Mouse (Mus musculus) limb, embryonic 14.5 days (tissue): ENCODE measurements around the gene Sirt1. TPM values are rescaled to one million over a fixed set of nuclear protein-coding genes. Genes with fewer than 3 reads are reported as not detected.
"Not testable (repeated sequence)": the region's sequence is repeated elsewhere in the genome, so short reads cannot be mapped to it uniquely, and the experiment has no call there.

Source experiments
- ATAC-seq: fragments of 200-750 bp; cut with Nextera tagmentation; 2 replicates; pipeline ENCODE4 v1.8.0; 2017; ENCODE audit warnings: low read depth, moderate number of reproducible peaks, moderate TSS enrichment; ENCODE audit not compliant: low FRiP score
- DNase-seq: peaks from one replicate; pipeline ENCODE4 v3.0.0-alpha.2; 2015; ENCODE audit warnings: low spot score
- H3K27ac ChIP-seq: fragments of 300-500 bp; sonication (generic); replicated peaks from 2 replicates; pipeline ENCODE4 v1.5.1; 2014; ENCODE audit warnings: low read depth, mild to moderate bottlenecking, low read length, moderate library complexity, mixed read lengths
- H3K27me3 ChIP-seq: fragments of 300-500 bp; sonication (generic); 2 replicates; pipeline ENCODE4 v1.6.1; 2014; ENCODE audit warnings: low read length, mixed read lengths; ENCODE audit not compliant: control insufficient read depth, insufficient read depth
- H3K36me3 ChIP-seq: fragments of 300-500 bp; sonication (generic); 2 replicates; pipeline ENCODE4 v1.6.1; 2014; ENCODE audit warnings: mild to moderate bottlenecking, low read length, moderate library complexity, mixed read lengths; ENCODE audit not compliant: control insufficient read depth, insufficient read depth
- H3K4me1 ChIP-seq: fragments of 300-500 bp; sonication (generic); 2 replicates; pipeline ENCODE4 v1.6.1; 2014; ENCODE audit warnings: antibody characterized with exemption, low read length, mixed read lengths; ENCODE audit not compliant: control insufficient read depth, insufficient read depth
- H3K4me2 ChIP-seq: fragments of 300-500 bp; sonication (generic); replicated peaks from 2 replicates; pipeline ENCODE4 v1.6.1; 2014; ENCODE audit warnings: low read depth, mild to moderate bottlenecking, low read length, moderate library complexity; ENCODE audit not compliant: severe bottlenecking
- H3K4me3 ChIP-seq: fragments of 300-500 bp; sonication (generic); replicated peaks from 2 replicates; pipeline ENCODE4 v1.5.1; 2014; ENCODE audit warnings: low read length
- H3K9ac ChIP-seq: fragments of 300-500 bp; sonication (generic); 2 replicates; pipeline ENCODE4 v1.6.1; 2014; ENCODE audit warnings: mild to moderate bottlenecking, low read depth, low read length, moderate library complexity; ENCODE audit not compliant: severe bottlenecking
- H3K9me3 ChIP-seq: fragments of 300-500 bp; sonication (generic); 2 replicates; pipeline ENCODE4 v1.6.1; 2016; ENCODE audit warnings: low read length; ENCODE audit not compliant: control insufficient read depth
- POLR2A ChIP-seq: fragments of 200-500 bp; IDR thresholded peaks from 2 replicates; pipeline ENCODE4 v1.8.0; 2012; ENCODE audit warnings: inconsistent platforms, mild to moderate bottlenecking, moderate library complexity, borderline replicate concordance; ENCODE audit not compliant: insufficient read depth, insufficient read length; ENCODE audit errors: extremely low read depth
- WGBS: fragments of 180-500 bp; shearing (Covaris S2); extraction: QIAGEN DNeasy Blood & Tissue Kit; methylation state at CpG from one replicate; pipeline ENCODE4 v1.1.7; 2014; 5-methylcytosine and 5-hydroxymethylcytosine counted together
- polyA plus RNA-seq, 2 experiments: library from polyadenylated mRNA; depleted of rRNA in 1 of 2; stranded (reverse) in 1 of 2; unstranded in 1 of 2; fragments of >200 nt; fragmentation: Nextera tagmentation in 1 of 2; extraction: Ambion mirVana in 1 of 2; gene quantifications; 2 replicates each; pipeline versions ENCODE4 v1.2.1 to v1.2.3; 2012 to 2014

The Sirt1 gene
- polyA plus RNA-seq, 2 experiments, result 9.6 to 19.4 TPM

- Histone ChIP-seq H3K27ac (no peak overlapping the region), H3K36me3 (no peaks in the 10 kb centered on the region), H3K9ac (no peak overlapping the region), H3K9me3 (no peaks in the 10 kb centered on the region), H3K4me1 (no peaks in the 10 kb centered on the region), H3K27me3 (no peaks in the 10 kb centered on the region), H3K4me3 (no peak overlapping the region), H3K4me2 (no peak overlapping the region)
- 85% methylated on average over 5 of the region's 5 CpGs for WGBS
- TF ChIP-seq POLR2A, result no peak
- DNase-seq (no peak), ATAC-seq (no peak)
Measured at GRCm38 (mm10) chr10:63352111-63352510, 29.4 kb downstream of the Sirt1 start.

DNA sequence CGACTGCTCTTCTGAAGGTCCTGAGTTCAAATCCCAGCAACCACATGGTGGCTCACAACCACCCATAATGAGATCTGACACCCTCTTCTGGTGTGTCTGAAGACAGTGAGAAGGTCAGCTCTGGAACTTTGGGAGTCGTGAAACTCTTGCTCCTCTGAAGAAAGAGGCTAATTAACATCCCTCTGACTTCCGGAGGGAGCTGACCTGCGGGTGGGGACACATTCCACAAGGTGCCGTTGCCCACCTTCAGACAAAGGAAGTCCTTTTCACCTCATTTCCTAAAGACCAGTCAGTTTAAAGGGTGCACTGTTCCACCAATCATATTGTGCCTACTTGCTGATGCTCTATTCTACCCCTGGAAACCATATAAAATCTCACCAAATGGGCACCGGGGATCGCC is 30.4 kb downstream of the Sirt1 start:
- not testable (repeated sequence) for H3K27me3 ChIP-seq, H3K27ac ChIP-seq, H3K9me3 ChIP-seq, H3K36me3 ChIP-seq, DNase-seq, H3K4me3 ChIP-seq, H3K4me2 ChIP-seq, H3K4me1 ChIP-seq, ATAC-seq, H3K9ac ChIP-seq
- WGBS, result 71% methylated on average over 7 of the region's 7 CpGs

DNA sequence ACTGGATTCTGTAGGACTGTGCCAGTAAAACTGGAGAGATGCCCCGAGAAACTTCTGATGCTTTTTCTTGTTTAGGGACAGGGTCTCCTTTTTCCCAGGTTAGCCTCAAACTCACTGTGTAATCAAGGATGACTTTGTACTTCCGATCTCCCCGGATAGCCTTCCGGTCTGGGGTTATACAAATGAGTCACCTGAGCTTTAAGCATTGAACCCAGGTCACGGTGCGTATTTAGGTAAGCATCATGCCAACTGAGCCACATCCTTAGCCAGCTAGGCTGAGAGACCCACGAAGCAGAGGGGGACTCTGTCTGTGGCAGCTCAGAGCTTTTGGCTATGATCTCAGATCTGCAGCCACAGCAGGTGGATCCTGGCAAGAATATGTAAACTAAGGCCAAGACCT is 30.8 kb downstream of the Sirt1 start:
- Histone ChIP-seq H3K27ac (no peak overlapping the region), H3K4me3 (no peak overlapping the region), H3K9me3 (no peaks in the 10 kb centered on the region), H3K36me3 (no peaks in the 10 kb centered on the region), H3K4me1 (no peaks in the 10 kb centered on the region), H3K4me2 (no peak overlapping the region), H3K27me3 (no peaks in the 10 kb centered on the region), H3K9ac (no peak overlapping the region)
- WGBS, result 88% methylated on average over 7 of the region's 7 CpGs
- no peak for TF ChIP-seq POLR2A
- ATAC-seq (no peak), DNase-seq (no peak)

DNA sequence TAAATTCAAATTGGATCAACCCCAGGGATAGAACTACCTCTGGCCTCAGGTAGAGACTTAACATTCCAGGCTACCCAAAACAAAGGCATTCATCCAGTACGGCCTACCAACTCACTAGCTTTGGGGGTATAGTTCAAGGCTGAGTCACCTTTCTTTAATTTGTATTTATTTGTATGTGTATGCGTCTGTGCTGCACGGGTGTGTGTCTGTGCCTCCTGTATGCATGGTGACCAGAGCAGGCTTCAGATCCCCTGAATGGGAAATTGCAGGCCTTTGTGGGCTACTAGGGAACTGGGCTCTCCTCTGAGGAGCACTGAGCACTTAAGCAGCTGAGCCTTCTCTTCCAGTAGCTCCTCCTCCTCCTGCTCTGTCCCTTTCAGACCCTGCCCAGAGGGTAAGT is 33.2 kb downstream of the Sirt1 start:
- no peaks in the 10 kb centered on the region for H3K9me3 ChIP-seq
- no peak for TF ChIP-seq POLR2A
- no peak overlapping the region for H3K27ac ChIP-seq
- no peak overlapping the region for H3K9ac ChIP-seq
- H3K4me3 ChIP-seq, result no peak overlapping the region
- no peak overlapping the region for H3K4me2 ChIP-seq
- no peaks in the 10 kb centered on the region for H3K4me1 ChIP-seq
- 60% methylated on average over 3 of the region's 3 CpGs for WGBS
- H3K27me3 ChIP-seq, result no peaks in the 10 kb centered on the region
- no peak for ATAC-seq
- DNase-seq, result no peak
- no peaks in the 10 kb centered on the region for H3K36me3 ChIP-seq

GRCm38 (mm10) chr10:63344751-63345150 is 36.8 kb downstream of the Sirt1 start:
- DNase-seq, result no peak
- H3K27me3 ChIP-seq, result no peaks in the 10 kb centered on the region
- H3K9me3 ChIP-seq, result no peaks in the 10 kb centered on the region
- no peak overlapping the region for H3K4me2 ChIP-seq
- no peak for ATAC-seq
- WGBS, result 92% methylated on average over 3 of the region's 3 CpGs
- no peak overlapping the region for H3K4me3 ChIP-seq
- no peak for TF ChIP-seq POLR2A
- no peaks in the 10 kb centered on the region for H3K4me1 ChIP-seq
- no peak overlapping the region for H3K27ac ChIP-seq
- H3K9ac ChIP-seq, result no peak overlapping the region
- H3K36me3 ChIP-seq, result no peaks in the 10 kb centered on the region

GRCm38 (mm10) chr10:63341351-63341750 is 40.2 kb downstream of the Sirt1 start:
- peaks cover 18% of the 10 kb centered on the region for H3K4me1 ChIP-seq
- no peak overlapping the region for H3K4me2 ChIP-seq
- no peak overlapping the region for H3K9ac ChIP-seq
- H3K27me3 ChIP-seq, result no peaks in the 10 kb centered on the region
- H3K27ac ChIP-seq, result no peak overlapping the region
- DNase-seq (no peak), ATAC-seq (no peak)
- no peak overlapping the region for H3K4me3 ChIP-seq
- WGBS, result 61% methylated on average over 2 of the region's 2 CpGs
- H3K9me3 ChIP-seq, result no peaks in the 10 kb centered on the region
- no peak for TF ChIP-seq POLR2A
- 0 out of 2 replicates have a peak, but pooled peaks cover under 1% of the 10 kb centered on the region for H3K36me3 ChIP-seq
